Mouse (Mus musculus) left cerebral cortex, adult 18-20 months (tissue): ENCODE measurements at regions not wholly inside any gene's neighbourhood (a gene's known extent, or its start where the extent isn't known, plus 50 kb on each side); places are given as distances from the start of the nearest gene placed in this dataset.

ENCODE experiments used
- DNase-seq, 2 experiments: peaks; one replicate each; pipeline ENCODE4 v3.0.0; 2021 to 2022; ENCODE audit warnings: low spot score in 2 of 2, mixed read lengths in 1 of 2

DNA sequence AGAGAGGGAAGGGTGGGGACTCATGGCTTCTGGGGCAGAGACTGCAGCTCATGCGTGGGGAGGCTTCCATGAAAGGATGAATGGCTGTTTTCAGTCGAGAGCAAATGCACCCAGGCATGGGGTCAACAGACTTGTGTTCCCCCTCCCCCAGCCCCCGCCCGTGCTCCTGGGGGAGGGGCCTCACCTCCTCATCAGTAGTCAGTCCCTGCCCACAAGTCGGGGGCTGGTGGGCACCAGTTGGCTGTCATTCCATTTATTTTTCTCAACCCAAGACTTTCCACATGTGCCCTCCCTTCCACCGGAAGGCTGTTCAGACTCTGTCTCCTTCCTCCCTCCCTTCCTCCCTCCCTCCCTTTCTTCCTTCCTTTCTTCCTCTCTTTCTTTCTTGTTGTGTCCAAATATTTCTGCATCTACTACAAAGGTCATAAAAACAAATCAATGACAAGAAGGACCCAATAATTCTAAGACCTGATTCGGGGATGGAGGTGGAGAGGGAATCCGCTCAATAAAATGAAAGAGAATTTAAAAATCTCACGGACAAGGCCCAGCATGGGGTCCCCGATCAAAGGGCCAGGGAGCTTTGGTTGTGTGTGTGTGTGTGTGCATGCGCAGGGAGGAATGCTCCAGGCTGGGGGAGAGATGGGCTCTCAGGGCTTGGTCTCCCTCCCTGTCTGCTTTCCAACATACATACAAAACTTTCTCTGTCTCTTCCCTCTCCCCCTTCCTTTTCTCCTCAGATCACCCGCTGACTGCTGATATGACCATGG is 57.7 kb downstream of the Rpl14 start:
- no peak for DNase-seq

DNA sequence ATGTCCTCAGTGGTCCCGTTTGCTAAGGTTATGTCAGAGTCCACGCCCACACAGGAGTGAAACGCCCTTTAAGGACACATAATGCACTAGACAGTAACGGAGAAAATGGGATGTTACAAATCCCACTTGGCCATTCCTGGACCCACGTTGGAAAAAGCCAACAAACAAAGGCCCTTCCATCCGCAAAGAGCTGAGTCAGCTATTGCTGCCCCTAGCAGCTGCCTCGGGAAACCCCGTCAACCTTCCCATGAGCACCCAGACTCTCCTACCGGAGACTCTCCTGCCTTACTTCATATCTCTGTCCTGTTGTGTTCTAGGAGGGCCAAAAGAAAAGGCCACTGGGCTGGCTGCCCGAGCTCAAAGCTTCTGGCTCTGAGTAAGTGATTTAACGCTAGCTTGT is 58.4 kb downstream of the Rpl14 start:
- no peak for DNase-seq

DNA sequence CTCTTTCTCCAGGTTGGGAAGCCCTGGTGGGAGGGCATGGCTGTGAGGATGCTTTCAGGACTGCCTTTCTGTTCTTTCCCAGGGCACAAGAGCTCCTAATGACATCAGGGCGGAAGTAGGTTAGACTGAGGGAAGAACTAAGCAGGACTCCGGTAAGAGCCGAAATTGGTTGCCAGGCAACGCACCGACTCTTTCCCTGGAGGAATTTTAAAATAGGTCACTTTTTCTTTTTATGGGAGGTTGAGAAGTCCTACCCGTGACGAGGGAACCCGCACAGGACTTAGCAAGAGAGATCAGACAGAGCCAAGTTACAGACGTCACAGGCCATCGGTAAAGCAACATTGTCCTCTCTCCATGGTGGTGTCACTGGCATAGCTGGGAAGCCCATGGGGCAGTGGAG is 61.6 kb downstream of the Rpl14 start:
- peak; percentile 61 to 67 for DNase-seq

DNA sequence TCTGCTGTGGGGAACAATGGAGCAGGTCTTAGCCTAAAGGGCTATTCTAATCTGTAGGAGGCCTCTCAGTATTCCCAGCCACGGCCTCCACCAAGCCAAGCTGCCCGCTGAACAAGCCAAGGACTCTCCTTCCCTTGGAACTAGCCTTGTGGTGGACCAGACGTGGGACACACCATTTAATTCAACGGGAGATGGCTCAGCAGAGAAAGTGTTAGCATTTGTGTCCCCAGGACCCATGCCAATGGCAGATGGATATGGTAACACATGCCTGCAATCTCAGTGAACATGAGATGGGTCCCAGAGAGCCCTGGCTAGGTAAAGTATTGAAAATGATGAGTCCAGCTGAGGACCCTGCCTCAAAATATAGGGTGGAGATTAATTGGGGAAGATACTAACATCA is 71.4 kb downstream of the Rpl14 start:
- no peak for DNase-seq

DNA sequence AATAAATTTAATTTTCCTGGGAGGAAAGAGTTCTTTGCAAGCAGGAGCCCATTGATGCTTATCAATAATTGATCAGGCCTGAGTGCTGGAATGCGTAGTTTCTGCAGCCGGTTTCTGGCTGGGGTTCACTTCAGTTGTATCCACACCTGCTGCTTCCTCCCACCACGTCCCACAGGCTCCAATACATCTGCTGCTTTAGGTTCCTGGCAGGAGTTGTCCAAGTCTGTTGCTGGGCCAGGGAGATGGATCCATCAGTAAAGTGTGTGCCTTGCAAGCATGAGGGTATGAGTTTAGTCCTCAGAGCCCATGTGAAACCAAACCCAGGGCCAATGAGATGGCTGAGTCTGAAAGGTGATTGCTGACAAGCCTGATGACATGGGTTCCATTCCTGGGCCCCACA is 72.1 kb downstream of the Rpl14 start:
- no peak for DNase-seq

DNA sequence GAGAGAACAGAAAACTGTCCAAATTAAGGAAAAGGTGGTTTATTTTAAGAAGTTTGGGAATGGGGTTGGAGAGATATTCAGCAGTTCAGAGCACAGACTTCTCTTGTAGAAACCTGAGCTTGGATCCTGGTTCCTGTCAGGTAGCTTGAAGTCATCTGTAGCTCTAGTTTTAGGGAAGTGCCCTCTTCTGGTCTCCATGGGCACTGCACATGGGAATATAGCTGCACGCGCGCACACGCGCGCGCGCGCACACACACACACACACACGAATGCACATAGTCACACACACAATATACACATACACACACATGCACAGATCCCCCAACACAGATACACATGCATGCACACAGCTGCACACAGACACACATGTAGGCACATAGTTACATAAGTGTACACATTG is 74.5 kb downstream of the Rpl14 start:
- no peak for DNase-seq

DNA sequence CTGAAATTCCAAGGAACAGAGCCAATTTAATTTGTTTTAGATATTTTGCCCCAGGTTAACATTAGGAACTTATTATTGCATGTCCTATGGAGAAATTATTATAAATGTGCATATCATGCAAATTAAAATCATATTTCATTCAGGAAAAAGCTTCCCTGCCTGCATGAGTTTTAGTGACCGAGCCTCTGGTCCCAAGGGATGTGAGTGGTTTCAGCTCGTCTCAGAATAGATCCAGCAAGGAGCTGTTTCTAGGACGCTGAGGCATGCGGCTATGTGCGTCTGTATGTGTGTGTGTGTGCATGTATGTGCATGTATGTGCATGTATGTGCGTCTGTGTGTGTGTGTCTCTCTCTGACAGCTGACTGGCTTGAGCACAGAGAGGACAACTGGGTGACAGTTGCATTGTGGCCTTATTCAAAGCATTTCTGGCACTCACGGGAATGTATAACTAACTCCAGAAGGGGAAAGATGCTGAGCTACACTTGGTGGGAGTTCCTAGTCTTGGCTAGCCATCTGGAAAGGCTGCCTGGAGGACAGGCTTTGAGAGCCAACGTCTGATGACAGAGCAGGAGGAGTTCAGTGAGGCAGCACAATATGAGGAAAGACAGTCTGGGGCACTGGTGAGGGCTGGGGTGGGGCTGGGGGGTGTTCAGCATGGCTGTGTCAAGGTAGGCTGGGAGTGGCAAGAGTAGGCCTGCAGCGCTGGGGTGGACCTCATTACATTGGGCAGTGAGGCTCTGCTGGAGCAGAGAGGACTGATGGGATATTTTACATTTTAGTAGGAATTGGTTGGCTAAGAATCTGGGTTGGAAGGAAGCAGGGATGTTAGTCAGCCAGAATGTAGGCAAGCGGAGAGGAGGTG is 75.8 kb downstream of the Rpl14 start:
- no peak for DNase-seq

DNA sequence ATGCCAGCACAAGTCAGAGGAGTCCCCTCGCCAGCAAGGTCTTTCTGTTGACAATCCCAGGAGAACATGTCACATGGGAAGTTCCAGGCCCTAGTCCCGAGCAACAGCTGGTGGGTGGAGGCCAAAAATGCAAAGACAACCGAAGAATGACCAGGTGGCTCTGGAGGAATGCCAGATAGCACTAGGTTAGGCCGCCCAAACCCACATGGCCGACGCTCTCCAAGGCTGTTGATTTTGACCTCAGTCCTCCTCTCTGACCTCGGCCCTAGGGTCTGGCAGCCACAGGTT is 76.4 kb downstream of the Rpl14 start:
- no peak for DNase-seq

DNA sequence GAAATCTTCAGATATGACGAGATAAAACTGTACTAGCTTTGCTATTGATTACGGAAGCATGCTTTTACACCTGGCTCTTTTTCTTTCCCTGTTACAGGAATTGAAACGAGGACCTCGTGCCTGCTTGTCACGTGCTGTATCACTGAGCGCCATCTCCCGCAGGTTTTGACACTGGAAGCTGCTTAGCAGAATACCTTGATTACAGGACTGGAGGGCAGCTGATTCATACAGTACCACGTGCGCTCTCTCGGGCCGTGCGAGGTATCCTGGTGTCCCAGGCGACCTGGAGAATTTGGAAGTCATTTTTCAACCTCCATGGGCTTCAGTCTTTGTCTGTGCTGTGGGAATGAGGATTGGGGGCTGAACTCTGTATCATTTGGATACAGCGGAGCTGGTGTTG is 81.5 kb downstream of the Rpl14 start:
- DNase-seq: no peak

DNA sequence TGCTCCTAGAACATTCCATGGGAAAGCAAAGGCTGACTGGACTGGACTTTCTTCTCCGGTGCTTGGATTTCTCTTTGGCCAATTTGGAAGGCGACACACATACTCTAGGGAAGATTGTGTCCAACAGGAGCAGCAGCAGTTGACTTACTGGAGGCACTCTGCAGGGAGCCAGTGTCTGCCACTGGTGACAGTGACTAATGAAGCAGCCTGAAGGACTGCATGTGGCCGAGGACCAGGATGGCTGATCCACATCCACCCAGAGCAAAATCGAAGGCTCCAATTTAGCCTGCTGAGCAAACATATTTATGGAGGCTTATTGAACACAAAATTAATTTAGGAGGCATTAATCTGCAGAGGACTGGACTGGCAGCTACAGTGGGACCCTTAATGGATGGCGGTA is 81.9 kb downstream of the Rpl14 start:
- DNase-seq: no peak

DNA sequence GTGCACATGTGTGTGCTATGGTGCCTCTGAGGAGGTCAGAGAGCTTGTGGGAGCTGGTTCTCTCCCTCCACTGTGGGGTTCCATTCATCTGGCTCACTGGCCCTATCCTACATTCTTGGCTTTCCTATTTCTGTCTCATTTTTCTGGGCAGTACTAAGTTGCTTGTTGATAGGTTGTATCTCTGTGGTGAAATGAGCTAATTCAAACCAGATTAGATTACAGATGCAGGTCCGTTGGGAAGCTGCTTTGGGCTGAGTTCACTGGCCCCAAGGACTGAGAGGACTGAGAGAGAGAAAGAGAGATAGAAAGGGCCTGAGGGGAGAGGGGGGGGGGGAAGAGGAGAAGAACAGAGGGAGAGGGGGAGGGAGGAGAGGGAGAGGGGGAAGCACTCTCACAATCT is 83.5 kb downstream of the Rpl14 start:
- no peak for DNase-seq

DNA sequence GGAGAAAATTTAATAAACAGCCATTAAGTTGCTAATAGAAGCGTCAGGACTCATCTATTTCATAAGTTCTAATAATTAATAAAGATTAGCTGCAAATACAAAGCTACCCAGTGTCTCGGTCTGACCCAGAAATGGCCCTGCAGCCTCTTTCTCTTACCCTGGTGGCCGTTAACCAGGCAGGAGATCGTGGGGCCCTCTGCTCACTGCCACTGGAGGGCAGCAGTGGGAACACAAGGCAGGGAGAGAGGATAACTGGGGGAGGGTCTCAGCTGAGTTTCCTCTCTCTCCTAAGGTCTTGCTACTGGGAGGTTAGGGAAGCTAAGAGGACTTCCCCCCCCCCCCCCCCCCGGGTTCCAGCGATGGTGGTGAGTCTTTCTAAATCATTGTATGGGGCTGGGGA is 85.7 kb downstream of the Rpl14 start:
- no peak for DNase-seq

DNA sequence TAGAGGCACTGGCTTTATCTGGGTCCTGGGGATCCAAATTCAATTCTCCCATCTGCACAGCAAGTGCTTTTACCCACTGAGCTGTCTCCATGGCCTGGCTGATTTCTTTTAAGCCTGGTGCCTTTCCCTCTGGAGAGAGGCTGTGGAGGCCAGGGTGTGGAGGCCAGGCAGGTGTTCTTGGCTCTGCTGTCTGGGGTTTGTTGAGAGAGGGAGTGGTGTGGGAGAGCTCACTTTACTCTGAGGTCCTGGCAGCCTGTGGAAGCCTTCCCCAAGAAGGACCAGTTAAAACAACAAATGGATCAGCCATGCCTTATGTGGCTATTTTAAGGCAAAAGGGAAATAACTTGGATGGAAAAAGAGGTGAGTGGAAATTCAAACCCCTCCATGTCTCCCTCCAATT is 86.5 kb downstream of the Rpl14 start:
- DNase-seq: no peak

DNA sequence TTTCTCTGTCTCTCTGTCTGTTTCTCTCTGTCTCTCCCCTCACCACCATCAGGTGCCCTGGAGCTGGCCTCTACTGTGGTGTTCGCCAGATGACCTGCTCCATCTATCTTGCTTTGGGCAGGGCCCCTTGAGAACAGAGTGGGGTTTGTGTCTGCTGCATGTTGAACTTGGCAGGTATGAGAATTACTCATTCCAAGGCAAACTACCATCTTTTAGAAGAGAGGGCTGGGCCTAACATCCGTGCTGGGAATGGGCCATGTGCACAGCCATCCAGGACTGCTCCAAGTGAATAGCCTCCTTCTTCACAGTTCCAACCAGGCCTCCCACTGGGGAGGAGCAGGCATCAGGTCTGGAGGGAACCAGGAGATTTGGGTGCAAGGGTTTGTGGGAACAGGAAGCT is 87.3 kb downstream of the Rpl14 start:
- no peak for DNase-seq

DNA sequence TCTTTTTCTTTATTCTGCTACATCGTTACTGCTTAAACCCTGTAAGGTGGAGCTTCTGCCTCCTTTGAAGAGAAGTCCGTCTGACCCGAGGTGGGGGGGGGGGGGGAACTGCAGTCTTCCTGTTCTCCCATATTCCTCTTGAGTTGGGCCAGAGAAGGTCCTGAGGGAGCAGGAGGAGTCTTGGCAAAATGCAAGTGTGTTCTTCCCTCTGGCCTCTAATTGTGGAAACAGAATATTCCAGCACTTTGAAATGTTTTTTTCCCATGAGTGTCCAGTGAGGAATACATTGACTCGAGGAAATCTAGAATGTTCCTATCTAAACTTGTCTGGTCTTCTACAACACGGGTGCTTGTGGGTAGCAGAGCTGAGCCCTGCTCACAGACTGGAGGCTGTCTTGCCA is 90.0 kb downstream of the Rpl14 start:
- no peak for DNase-seq

DNA sequence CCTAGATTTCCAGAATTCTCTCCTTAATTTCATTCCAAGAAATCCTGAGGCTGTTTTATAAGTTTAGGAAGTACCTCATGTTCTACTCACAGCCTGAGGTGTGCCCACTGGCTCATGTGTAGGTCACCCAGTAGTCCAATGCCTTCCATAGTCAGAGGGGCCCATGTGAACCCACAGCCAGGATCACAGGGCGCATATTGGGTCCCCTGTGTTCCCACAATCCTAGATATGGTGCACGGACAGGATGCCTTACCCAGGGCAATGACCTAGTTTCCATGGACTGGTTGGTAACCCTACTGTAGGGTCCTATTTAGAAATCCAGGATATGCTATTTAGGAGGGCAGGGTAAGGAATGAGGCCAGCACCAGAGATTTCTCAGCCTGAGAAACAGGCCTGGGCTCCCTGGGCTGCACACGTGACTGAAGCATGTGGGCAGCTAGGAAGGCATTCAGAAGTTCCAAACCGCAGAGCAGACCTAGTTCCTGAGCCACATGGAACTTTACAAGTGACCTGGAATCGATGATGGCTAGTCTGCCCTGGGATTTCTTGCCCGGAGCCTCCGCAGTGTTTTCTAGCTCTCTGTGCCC is 90.5 kb downstream of the Rpl14 start:
- DNase-seq: peak in 1 of 2 experiments; percentile 10

DNA sequence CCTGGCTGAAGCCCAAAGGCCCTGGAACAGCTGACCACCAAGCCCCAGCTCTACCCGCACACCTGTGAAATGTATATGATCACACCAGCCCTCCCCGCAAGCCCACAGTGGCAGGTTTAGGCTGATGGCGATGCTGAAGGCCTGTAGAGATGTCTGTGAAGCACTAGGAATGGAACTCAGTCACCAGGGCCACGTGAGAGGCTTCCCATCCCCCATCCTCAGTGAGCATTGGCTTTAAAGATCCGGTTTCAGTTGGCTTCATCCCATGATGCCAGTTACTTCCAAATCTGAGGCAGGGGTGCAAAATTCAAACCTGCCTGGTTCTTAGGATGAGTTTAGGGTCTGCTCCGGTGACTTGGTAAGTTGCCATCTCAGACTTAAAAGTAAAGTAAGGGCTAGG is 91.9 kb downstream of the Rpl14 start:
- no peak for DNase-seq

DNA sequence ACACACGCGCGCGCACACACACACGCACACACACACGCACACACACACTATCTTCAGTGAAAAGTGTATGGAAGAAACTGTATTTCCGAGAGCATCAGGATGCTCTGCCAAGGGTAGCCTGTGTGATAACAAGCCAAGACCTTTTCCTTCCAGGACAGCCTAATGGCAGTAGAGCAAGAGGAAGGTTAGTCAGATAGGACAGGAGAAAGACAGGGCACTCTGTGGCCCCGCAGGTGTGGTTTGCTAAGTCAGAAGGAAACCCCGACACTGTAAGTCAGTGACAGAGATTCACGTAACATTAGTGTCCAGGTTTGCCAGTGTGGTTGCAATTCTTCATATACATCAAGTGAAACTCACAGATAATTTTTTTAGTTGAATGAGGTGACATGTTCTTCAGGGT is 92.8 kb downstream of the Rpl14 start:
- DNase-seq: no peak

DNA sequence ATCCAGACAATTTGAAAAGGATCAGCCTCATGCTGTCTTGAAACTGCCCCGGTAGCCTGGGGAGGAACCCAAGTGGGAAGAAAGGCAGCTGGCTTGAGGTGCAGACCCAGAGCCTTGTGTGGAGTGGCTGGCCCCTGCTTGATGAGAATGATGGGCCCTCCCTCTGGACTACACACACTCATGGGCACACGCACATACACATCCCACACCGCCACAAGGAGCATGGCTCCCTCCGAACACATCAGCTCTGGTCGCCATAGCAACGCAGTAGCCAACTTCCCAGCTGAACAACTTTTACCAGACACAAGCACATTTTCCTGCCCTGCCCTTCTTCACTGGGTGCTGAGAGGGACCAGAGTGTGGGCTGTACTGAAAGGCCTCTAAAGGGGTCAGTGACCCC is 101.2 kb downstream of the Rpl14 start:
- DNase-seq: peak; percentile 44 to 67

DNA sequence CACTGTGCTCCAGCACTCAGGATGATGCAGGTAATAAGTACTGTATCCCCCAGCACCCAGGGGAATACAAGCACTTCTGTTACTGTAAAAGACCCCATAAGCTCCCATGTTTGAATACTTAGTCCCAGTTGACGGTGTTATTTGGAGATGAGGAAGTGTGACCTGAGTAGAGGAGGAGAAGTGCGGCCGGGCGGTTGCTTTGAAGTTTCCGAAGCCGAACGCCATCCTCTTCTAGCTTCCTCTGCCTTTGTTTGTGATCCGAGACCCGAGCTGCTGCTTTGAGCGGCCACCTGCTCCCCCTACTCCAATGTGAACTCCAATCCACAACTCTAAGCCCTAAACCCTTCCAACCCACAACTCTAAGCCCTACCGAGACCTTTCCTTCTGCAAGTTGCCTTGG is 103.6 kb downstream of the Rpl14 start:
- no peak for DNase-seq

DNA sequence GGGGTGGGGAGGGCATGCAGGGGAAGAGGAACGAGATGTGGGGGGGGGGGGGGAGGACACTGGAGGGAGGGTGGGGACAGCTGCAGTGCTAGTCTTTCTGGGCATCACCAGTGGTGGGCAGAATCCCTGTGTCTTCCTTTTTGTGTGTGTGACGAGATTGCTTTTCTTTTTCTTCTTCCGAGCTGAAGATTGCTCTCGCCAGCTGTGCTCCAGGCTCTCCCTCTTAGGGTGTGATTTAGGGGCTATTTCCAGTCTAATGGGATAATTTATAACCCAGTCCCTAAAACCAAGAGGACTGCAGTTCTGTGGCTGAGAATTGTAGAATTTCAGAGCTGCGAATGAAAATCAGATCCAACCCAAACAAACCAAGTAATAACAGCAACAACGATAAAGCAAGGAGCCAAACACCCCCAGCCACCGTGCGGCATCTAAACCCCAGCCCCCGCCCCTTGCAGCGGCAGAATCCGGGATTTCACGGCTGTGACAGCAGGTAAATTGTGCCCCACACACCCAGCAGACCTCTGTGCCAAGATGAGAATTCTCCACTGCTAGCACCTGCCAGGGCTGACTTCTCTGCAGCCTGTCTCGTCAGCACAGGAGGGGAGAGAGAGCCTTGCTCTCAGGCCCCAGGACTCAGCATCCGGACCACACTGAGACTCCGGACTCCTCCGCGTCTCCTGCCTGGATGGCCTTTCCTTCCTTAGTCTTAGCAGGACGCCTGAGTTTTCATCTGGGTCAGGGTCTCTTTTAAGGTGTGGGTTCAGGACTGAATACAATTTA is 104.3 kb downstream of the Rpl14 start:
- no peak for DNase-seq

DNA sequence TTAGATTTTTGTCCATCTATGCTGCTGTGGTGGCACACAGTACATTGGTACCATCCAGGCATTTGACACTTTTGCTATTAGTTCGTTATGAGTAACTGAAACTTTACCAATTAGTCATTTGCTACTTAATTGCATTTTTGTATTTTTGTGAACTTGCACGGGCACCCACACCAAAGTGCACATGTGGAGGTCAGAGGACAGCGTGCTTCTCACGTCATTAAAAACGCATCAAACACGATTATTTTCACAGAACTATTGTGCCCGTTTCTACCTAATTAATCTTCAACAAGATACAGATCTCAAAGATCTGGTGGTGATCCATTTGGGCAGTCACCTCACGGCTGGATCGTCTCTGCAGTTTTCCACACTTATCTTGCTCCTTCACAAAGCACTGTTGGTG is 105.1 kb downstream of the Rpl14 start:
- no peak for DNase-seq
